8 mouse cellular contexts compared by ENCODE assay signal in genomic region chr8:13326598-13326997, GRCm38 (mm10). TPM values are rescaled to one million over a fixed set of nuclear protein-coding genes. Genes with fewer than 3 reads are reported as not detected.
A peak's percentile ranks its signal among the peaks of the same experiment; 100 is the strongest.
DNase-seq lines count a peak whose midpoint lies in the region; ATAC-seq and TF ChIP-seq lines count a peak whose summit lies in the region.

No protein-coding gene starts in this region.

- TF ChIP-seq CTCF in MEL (IDR thresholded peaks at IDR 0.05 in 2 of 3, conservative IDR thresholded peaks at IDR 0.05 in 1 of 3; ENCODE audit: control insufficient read depth in 1 of 3, insufficient read depth in 1 of 3, low read depth in 2 of 3, low read length in 3 of 3, poor library complexity in 1 of 3, severe bottlenecking in 1 of 3), result peak; percentile 48 to 61 (median 50); a peak in 5 of 6 replicates
- peak; percentile 60 for TF ChIP-seq CTCF in lung, embryonic 14.5 days (IDR thresholded peaks at IDR 0.05; ENCODE audit: low read depth)

- H3K79me2 ChIP-seq in MEL (ENCODE audit: control insufficient read depth, insufficient read depth, low read length, poor library complexity), result no peaks in the 10 kb centered on the region

- no peak for ATAC-seq in kidney, embryonic 14.5 days (ENCODE audit: low FRiP score, low TSS enrichment)
- no peak for ATAC-seq in lung, embryonic 14.5 days (ENCODE audit: insufficient read depth)

- no peak overlapping the region for H3K9ac ChIP-seq in kidney, embryonic 14.5 days (ENCODE audit: low read depth, low read length)
- no peak overlapping the region for H3K9ac ChIP-seq in MEL (ENCODE audit: control insufficient read depth, low read depth, low read length, poor library complexity, severe bottlenecking)
- H3K9ac ChIP-seq in lung, embryonic 14.5 days, result no peak overlapping the region

- no peak for TF ChIP-seq POLR2A in MEL (IDR thresholded peaks at IDR 0.05; ENCODE audit: control insufficient read depth in 1 of 2, insufficient read depth in 1 of 2, low read depth in 1 of 2, low read length in 2 of 2, poor library complexity in 1 of 2)

- no peaks in the 10 kb centered on the region for H3K27me3 ChIP-seq in kidney, embryonic 14.5 days (ENCODE audit: control insufficient read depth, insufficient read depth, low read length)
- no peaks in the 10 kb centered on the region; a peak in 1 of 4 replicates for H3K27me3 ChIP-seq in MEL (ENCODE audit: control insufficient read depth in 1 of 2, insufficient read depth in 2 of 2, low read length in 2 of 2)
- H3K27me3 ChIP-seq in lung, embryonic 14.5 days (ENCODE audit: insufficient read depth, low read length), result no peaks in the 10 kb centered on the region

- intact Hi-C loops in left cerebral cortex, postnatal 36 days (cut with DNase I), result no loop called here

- 34% methylated on average over 5 of the region's 5 CpGs for WGBS in kidney, embryonic 14.5 days
- 35% methylated on average over 5 of the region's 5 CpGs for WGBS in lung, embryonic 14.5 days

- peak; percentile 40 for DNase-seq in kidney, adult 18-20 months
- DNase-seq in MEL (ENCODE audit: low read depth, low spot score), result no peak
- peak; percentile 73 for DNase-seq in embryo, embryonic 10 days (ENCODE audit: low spot score)
- DNase-seq in lung, embryonic 14.5 days, result peak; percentile 53
- DNase-seq in Muller cell, postnatal 12 days (ENCODE audit: inconsistent ontology term), result no peak
- DNase-seq in layer of hippocampus, postnatal 25 days (ENCODE audit: extremely low spot score in 1 of 2, low spot score in 1 of 2), result no peak
- no peak for DNase-seq in left cerebral cortex, postnatal 36 days (ENCODE audit: low spot score in 2 of 2)

- no peak overlapping the region for H3K4me3 ChIP-seq in kidney, embryonic 14.5 days (ENCODE audit: low read length)
- H3K4me3 ChIP-seq in MEL (ENCODE audit: control insufficient read depth in 1 of 2, insufficient read depth in 1 of 2, low read depth in 2 of 2, low read length in 2 of 2), result no peak overlapping the region
- no peak overlapping the region for H3K4me3 ChIP-seq in lung, embryonic 14.5 days (ENCODE audit: low read depth, low read length)

- no peak overlapping the region for H3K27ac ChIP-seq in kidney, embryonic 14.5 days (ENCODE audit: low read depth, low read length)
- no peak overlapping the region for H3K27ac ChIP-seq in MEL (ENCODE audit: control insufficient read depth, low read depth, low read length)
- no peak overlapping the region for H3K27ac ChIP-seq in lung, embryonic 14.5 days (ENCODE audit: low read depth)

- no peak for TF ChIP-seq EP300 in MEL (IDR thresholded peaks at IDR 0.05; ENCODE audit: low read depth in 1 of 2, low read length in 2 of 2)

- no peak overlapping the region for H3K4me2 ChIP-seq in kidney, embryonic 14.5 days (replicated peaks; ENCODE audit: low read depth, low read length)
- H3K4me2 ChIP-seq in lung, embryonic 14.5 days, result no peak overlapping the region

- TF ChIP-seq RAD21 in MEL (IDR thresholded peaks at IDR 0.05; ENCODE audit: low read depth, low read length), result no peak; the same call in 1 of the 2 replicates

- peaks cover 3% of the 10 kb centered on the region; the same call in 1 of the 2 replicates for H3K36me3 ChIP-seq in kidney, embryonic 14.5 days (ENCODE audit: control insufficient read depth, insufficient read depth, low read length)
- H3K36me3 ChIP-seq in MEL (ENCODE audit: control insufficient read depth in 1 of 2, insufficient read depth in 2 of 2, low read length in 2 of 2), result no peaks in the 10 kb centered on the region
- no peaks in the 10 kb centered on the region; the same call in 1 of the 2 replicates for H3K36me3 ChIP-seq in lung, embryonic 14.5 days (ENCODE audit: insufficient read depth)

- H3K9me3 ChIP-seq in kidney, embryonic 14.5 days (ENCODE audit: control insufficient read depth, low read length), result no peaks in the 10 kb centered on the region
- H3K9me3 ChIP-seq in MEL (replicated peaks; ENCODE audit: insufficient read depth, low read length), result no peaks in the 10 kb centered on the region
- no peaks in the 10 kb centered on the region for H3K9me3 ChIP-seq in lung, embryonic 14.5 days (ENCODE audit: low read depth, low read length)

- no peaks in the 10 kb centered on the region for H3K4me1 ChIP-seq in kidney, embryonic 14.5 days (ENCODE audit: control insufficient read depth, insufficient read depth, low read length)
- H3K4me1 ChIP-seq in MEL (ENCODE audit: control insufficient read depth in 1 of 2, insufficient read depth in 2 of 2, low read length in 2 of 2), result no peaks in the 10 kb centered on the region
- no peaks in the 10 kb centered on the region for H3K4me1 ChIP-seq in lung, embryonic 14.5 days (ENCODE audit: insufficient read depth)

TF ChIP-seq in MEL, 35 proteins besides CTCF, POLR2A, EP300 and RAD21:
- no peak for TF ChIP-seq CHD1 (IDR thresholded peaks at IDR 0.05; ENCODE audit: low read depth, low read length)
- TF ChIP-seq SMC3 (IDR thresholded peaks at IDR 0.05; ENCODE audit: low read depth, low read length), result peak; percentile 38
- TF ChIP-seq JUND (IDR thresholded peaks at IDR 0.05; ENCODE audit: low read depth, low read length), result no peak
- TF ChIP-seq ZC3H11A (IDR thresholded peaks at IDR 0.05; ENCODE audit: low read depth, low read length), result no peak

RNA-seq across cellular contexts. Expression of gene Tfdp1, which starts 12.0 kb away (rescaled TPM):
- polyA plus RNA-seq in kidney, embryonic 14.5 days (2014; fragmentation: Nextera tagmentation; extraction: Ambion mirVana), result 146 and 201 TPM in 2 replicates
- total RNA-seq in MEL (2012; rRNA removed), result 214 and 256 TPM in 2 replicates
- polyA plus RNA-seq in MEL (2012; ENCODE audit: insufficient read depth in 1 of 2, insufficient read length in 2 of 2, low read depth in 1 of 2, low replicate concordance in 2 of 2, missing spikeins in 1 of 2), result 100 to 1,000 TPM; 143 to 331 TPM
- polyA plus RNA-seq in lung, embryonic 14.5 days (2014; fragmentation: Nextera tagmentation; extraction: Ambion mirVana), result 216 and 219 TPM in 2 replicates
- 10 to 100 TPM; 67.2 to 68.9 TPM for total RNA-seq in layer of hippocampus, postnatal 25 days (2021)
- 10 to 100 TPM; 55.8 to 69.5 TPM for total RNA-seq in left cerebral cortex, postnatal 36 days (2021)

RNA-seq across cellular contexts. Expression of gene Tmco3, which starts 38.6 kb away (rescaled TPM):
- 28.4 and 40.5 TPM in 2 replicates for polyA plus RNA-seq in kidney, embryonic 14.5 days (2014; fragmentation: Nextera tagmentation; extraction: Ambion mirVana)
- total RNA-seq in MEL (2012; rRNA removed), result 9.3 and 11.8 TPM in 2 replicates
- polyA plus RNA-seq in MEL (2012; ENCODE audit: insufficient read depth in 1 of 2, insufficient read length in 2 of 2, low read depth in 1 of 2, low replicate concordance in 2 of 2, missing spikeins in 1 of 2), result 10 to 100 TPM in 1 of 2 experiments, not detected in 1; 20.3 TPM
- polyA plus RNA-seq in lung, embryonic 14.5 days (2014; fragmentation: Nextera tagmentation; extraction: Ambion mirVana), result 36.8 and 44.0 TPM in 2 replicates
- total RNA-seq in layer of hippocampus, postnatal 25 days (2021), result 10 to 100 TPM; 42.7 to 49.5 TPM
- 10 to 100 TPM; 49.8 to 50.7 TPM for total RNA-seq in left cerebral cortex, postnatal 36 days (2021)

RNA-seq across cellular contexts. Expression of gene Dcun1d2, which starts 38.7 kb away (rescaled TPM):
- 17.4 and 26.4 TPM in 2 replicates for polyA plus RNA-seq in kidney, embryonic 14.5 days (2014; fragmentation: Nextera tagmentation; extraction: Ambion mirVana)
- 15.3 and 19.9 TPM in 2 replicates for total RNA-seq in MEL (2012; rRNA removed)
- 10 to 100 TPM in 1 of 2 experiments, not detected in 1; 19.1 TPM for polyA plus RNA-seq in MEL (2012; ENCODE audit: insufficient read depth in 1 of 2, insufficient read length in 2 of 2, low read depth in 1 of 2, low replicate concordance in 2 of 2, missing spikeins in 1 of 2)
- polyA plus RNA-seq in lung, embryonic 14.5 days (2014; fragmentation: Nextera tagmentation; extraction: Ambion mirVana), result 26.2 TPM in 2 replicates
- 10 to 100 TPM; 33.6 to 35.6 TPM for total RNA-seq in layer of hippocampus, postnatal 25 days (2021)
- total RNA-seq in left cerebral cortex, postnatal 36 days (2021), result 10 to 100 TPM; 37.0 to 38.4 TPM

Comparison
In these comparisons a context has a peak if more than half of its experiments do, and no peak if none do; other contexts are left out.
1. DNase-seq: peak in kidney, adult 18-20 months (single experiment), embryo, embryonic 10 days (single experiment) and lung, embryonic 14.5 days (single experiment); none in MEL (single experiment), Muller cell, postnatal 12 days (single experiment), layer of hippocampus, postnatal 25 days (0 of 2) and left cerebral cortex, postnatal 36 days (0 of 2).